Mouse (Mus musculus): ENCODE measurements around the gene Tspan9. TPM values are rescaled to one million over a fixed set of nuclear protein-coding genes. Genes with fewer than 3 reads are reported as not detected.

Gene Tspan9
- polyA plus RNA-seq, 1 experiment from 2014 or later: 177 TPM

GRCm38 (mm10) chr6:128090985-128091832 lies 52.2 kb downstream of the Tspan9 start:
- 26% methylated on average over 6 of the region's 6 CpGs for WGBS
- no peak overlapping the region for H3K4me3 ChIP-seq (replicated peaks; ENCODE audit: low read length)
- no peak overlapping the region for H3K9ac ChIP-seq (ENCODE audit: low read length)
- ATAC-seq (ENCODE audit: insufficient read depth, low FRiP score): peak; percentile 31; the same call in 1 of the 2 replicates
- H3K4me2 ChIP-seq (ENCODE audit: low read depth, low read length): no peak overlapping the region
- peaks cover 25% of the 10 kb centered on the region for H3K4me1 ChIP-seq (ENCODE audit: control insufficient read depth, insufficient read depth, low read length)
- H3K27ac ChIP-seq (ENCODE audit: low read length): peak overlapping the region; percentile 31; the same call in 1 of the 2 replicates
- no peaks in the 10 kb centered on the region for H3K9me3 ChIP-seq (replicated peaks; ENCODE audit: control insufficient read depth, low read length)
- no peaks in the 10 kb centered on the region for H3K36me3 ChIP-seq (ENCODE audit: control insufficient read depth, insufficient read depth, low read length)
- no peaks in the 10 kb centered on the region for H3K27me3 ChIP-seq (ENCODE audit: control insufficient read depth, insufficient read depth, low read length)

- ATAC-seq (ENCODE audit: insufficient read depth, low FRiP score): peak; percentile 68; the same call in 1 of the 2 replicates
Measured at GRCm38 (mm10) chr6:128089770-128090702, 53.4 kb downstream of the Tspan9 start.

GRCm38 (mm10) chr6:128088746-128089523 lies 54.5 kb downstream of the Tspan9 start:
- Histone ChIP-seq H3K27me3 (ENCODE audit: control insufficient read depth, insufficient read depth, low read length) (no peaks in the 10 kb centered on the region), H3K4me2 (ENCODE audit: low read depth, low read length) (no peak overlapping the region), H3K4me3 (replicated peaks; ENCODE audit: low read length) (no peak overlapping the region), H3K27ac (ENCODE audit: low read length) (peak overlapping the region; percentile 84), H3K4me1 (ENCODE audit: control insufficient read depth, insufficient read depth, low read length) (peaks cover 25% of the 10 kb centered on the region), H3K9ac (ENCODE audit: low read length) (peak overlapping the region; percentile 38; the same call in 1 of the 2 replicates), H3K9me3 (replicated peaks; ENCODE audit: control insufficient read depth, low read length) (no peaks in the 10 kb centered on the region), H3K36me3 (ENCODE audit: control insufficient read depth, insufficient read depth, low read length) (no peaks in the 10 kb centered on the region)
- WGBS: 65% methylated on average over 8 of the region's 8 CpGs
- ATAC-seq (ENCODE audit: insufficient read depth, low FRiP score): peak; percentile 1; the same call in 1 of the 2 replicates

More at GRCm38 (mm10) chr6:128089770-128090702, 53.4 kb downstream of the Tspan9 start:
- no peak overlapping the region for H3K4me2 ChIP-seq (ENCODE audit: low read depth, low read length)
- no peaks in the 10 kb centered on the region for H3K36me3 ChIP-seq (ENCODE audit: control insufficient read depth, insufficient read depth, low read length)
- H3K4me1 ChIP-seq (ENCODE audit: control insufficient read depth, insufficient read depth, low read length): peaks cover 25% of the 10 kb centered on the region
- WGBS: 66% methylated on average over 13 of the region's 13 CpGs
- H3K9me3 ChIP-seq (replicated peaks; ENCODE audit: control insufficient read depth, low read length): no peaks in the 10 kb centered on the region
- no peak overlapping the region for H3K4me3 ChIP-seq (replicated peaks; ENCODE audit: low read length)
- H3K9ac ChIP-seq (ENCODE audit: low read length): no peak overlapping the region
- H3K27ac ChIP-seq (ENCODE audit: low read length): peak overlapping the region; percentile 84
- H3K27me3 ChIP-seq (ENCODE audit: control insufficient read depth, insufficient read depth, low read length): no peaks in the 10 kb centered on the region

- 62% methylated on average over 9 of the region's 9 CpGs for WGBS
- Histone ChIP-seq H3K27me3 (ENCODE audit: control insufficient read depth, insufficient read depth, low read length) (no peaks in the 10 kb centered on the region), H3K27ac (ENCODE audit: low read length) (no peak overlapping the region), H3K4me1 (ENCODE audit: control insufficient read depth, insufficient read depth, low read length) (peaks cover 18% of the 10 kb centered on the region), H3K9me3 (replicated peaks; ENCODE audit: control insufficient read depth, low read length) (no peaks in the 10 kb centered on the region), H3K9ac (ENCODE audit: low read length) (no peak overlapping the region), H3K36me3 (ENCODE audit: control insufficient read depth, insufficient read depth, low read length) (no peaks in the 10 kb centered on the region), H3K4me3 (replicated peaks; ENCODE audit: low read length) (no peak overlapping the region), H3K4me2 (ENCODE audit: low read depth, low read length) (no peak overlapping the region)
- no peak for ATAC-seq (ENCODE audit: insufficient read depth, low FRiP score)
Measured at GRCm38 (mm10) chr6:128085488-128086066, 57.8 kb downstream of the Tspan9 start.

- WGBS: 76% methylated on average over 11 of the region's 11 CpGs
- ATAC-seq (ENCODE audit: insufficient read depth, low FRiP score): no peak
Measured at GRCm38 (mm10) chr6:128083305-128083704, 60.1 kb downstream of the Tspan9 start.

GRCm38 (mm10) chr6:128081781-128082180 lies 61.6 kb downstream of the Tspan9 start:
- Histone ChIP-seq H3K4me2 (ENCODE audit: low read depth, low read length) (no peak overlapping the region), H3K4me3 (replicated peaks; ENCODE audit: low read length) (no peak overlapping the region), H3K4me1 (ENCODE audit: control insufficient read depth, insufficient read depth, low read length) (peaks cover 23% of the 10 kb centered on the region; the same call in 1 of the 2 replicates), H3K27ac (ENCODE audit: low read length) (no peak overlapping the region), H3K27me3 (ENCODE audit: control insufficient read depth, insufficient read depth, low read length) (no peaks in the 10 kb centered on the region), H3K9ac (ENCODE audit: low read length) (no peak overlapping the region), H3K9me3 (replicated peaks; ENCODE audit: control insufficient read depth, low read length) (no peaks in the 10 kb centered on the region), H3K36me3 (ENCODE audit: control insufficient read depth, insufficient read depth, low read length) (no peaks in the 10 kb centered on the region)
- WGBS: 87% methylated on average over 5 of the region's 5 CpGs
- ATAC-seq (ENCODE audit: insufficient read depth, low FRiP score): no peak

More at GRCm38 (mm10) chr6:128083305-128083704, 60.1 kb downstream of the Tspan9 start:
- H3K27ac ChIP-seq (ENCODE audit: low read length): no peak overlapping the region
- no peak overlapping the region for H3K4me3 ChIP-seq (replicated peaks; ENCODE audit: low read length)
- no peaks in the 10 kb centered on the region for H3K36me3 ChIP-seq (ENCODE audit: control insufficient read depth, insufficient read depth, low read length)
- H3K4me2 ChIP-seq (ENCODE audit: low read depth, low read length): no peak overlapping the region
- H3K4me1 ChIP-seq (ENCODE audit: control insufficient read depth, insufficient read depth, low read length): peaks cover 14% of the 10 kb centered on the region; the same call in 1 of the 2 replicates
- no peaks in the 10 kb centered on the region for H3K9me3 ChIP-seq (replicated peaks; ENCODE audit: control insufficient read depth, low read length)
- H3K9ac ChIP-seq (ENCODE audit: low read length): no peak overlapping the region
- H3K27me3 ChIP-seq (ENCODE audit: control insufficient read depth, insufficient read depth, low read length): no peaks in the 10 kb centered on the region

GRCm38 (mm10) chr6:128081293-128081692 lies 62.1 kb downstream of the Tspan9 start:
- no peak overlapping the region for H3K4me2 ChIP-seq (ENCODE audit: low read depth, low read length)
- no peak overlapping the region for H3K27ac ChIP-seq (ENCODE audit: low read length)
- H3K4me1 ChIP-seq (ENCODE audit: control insufficient read depth, insufficient read depth, low read length): peaks cover 28% of the 10 kb centered on the region; the same call in 1 of the 2 replicates
- no peaks in the 10 kb centered on the region for H3K36me3 ChIP-seq (ENCODE audit: control insufficient read depth, insufficient read depth, low read length)
- ATAC-seq (ENCODE audit: insufficient read depth, low FRiP score): no peak
- H3K27me3 ChIP-seq (ENCODE audit: control insufficient read depth, insufficient read depth, low read length): no peaks in the 10 kb centered on the region
- WGBS: 90% methylated on average over 8 of the region's 8 CpGs
- no peak overlapping the region for H3K9ac ChIP-seq (ENCODE audit: low read length)
- H3K9me3 ChIP-seq (replicated peaks; ENCODE audit: control insufficient read depth, low read length): no peaks in the 10 kb centered on the region
- H3K4me3 ChIP-seq (replicated peaks; ENCODE audit: low read length): no peak overlapping the region

GRCm38 (mm10) chr6:128079576-128080224 lies 63.7 kb downstream of the Tspan9 start:
- no peaks in the 10 kb centered on the region for H3K9me3 ChIP-seq (replicated peaks; ENCODE audit: control insufficient read depth, low read length)
- no peak overlapping the region for H3K4me3 ChIP-seq (replicated peaks; ENCODE audit: low read length)
- H3K27me3 ChIP-seq (ENCODE audit: control insufficient read depth, insufficient read depth, low read length): no peaks in the 10 kb centered on the region
- H3K27ac ChIP-seq (ENCODE audit: low read length): no peak overlapping the region
- no peaks in the 10 kb centered on the region for H3K36me3 ChIP-seq (ENCODE audit: control insufficient read depth, insufficient read depth, low read length)
- no peak for ATAC-seq (ENCODE audit: insufficient read depth, low FRiP score)
- H3K9ac ChIP-seq (ENCODE audit: low read length): no peak overlapping the region
- H3K4me2 ChIP-seq (ENCODE audit: low read depth, low read length): no peak overlapping the region
- peaks cover 31% of the 10 kb centered on the region; the same call in 1 of the 2 replicates for H3K4me1 ChIP-seq (ENCODE audit: control insufficient read depth, insufficient read depth, low read length)
- 62% methylated on average over 9 of the region's 9 CpGs for WGBS
